Mouse (Mus musculus): ENCODE data around the gene Peak1. TPM values are rescaled to one million over a fixed set of nuclear protein-coding genes. Genes with fewer than 3 reads are reported as not detected.
A peak's percentile ranks its signal among the peaks of the same experiment; 100 is the strongest.

Gene Peak1
- polyA plus RNA-seq, 1 experiment: 83.7 TPM

DNA sequence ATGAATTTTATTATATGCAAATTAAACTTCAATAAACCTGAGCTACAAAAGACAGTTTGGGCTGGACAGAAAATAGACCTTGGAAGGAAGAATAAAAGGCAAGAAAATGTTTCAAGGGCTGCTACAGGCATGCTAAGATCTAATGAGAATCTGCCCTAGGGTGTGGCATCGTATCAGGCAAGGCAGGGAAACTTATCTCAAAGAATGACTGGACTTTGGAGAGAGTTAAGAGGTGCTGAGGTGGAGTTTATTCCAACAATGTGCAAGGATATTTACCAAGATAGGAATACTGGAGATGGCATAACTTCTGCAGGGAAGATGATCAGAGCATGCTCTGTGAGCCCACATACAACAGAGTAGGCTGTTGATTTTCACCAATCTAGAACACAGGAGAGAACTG is 154.8 kb downstream of the Peak1 start:
- Histone ChIP-seq H3K4me1 (ENCODE audit: control insufficient read depth, insufficient read depth, low read length) (peaks cover 22% of the 10 kb centered on the region), H3K4me3 (ENCODE audit: insufficient read depth, low read length) (no peak overlapping the region), H3K27ac (ENCODE audit: insufficient read depth, low read length) (peak overlapping the region; percentile 5; the same call in 1 of the 2 replicates)
- TF ChIP-seq CTCF (IDR thresholded peaks at IDR 0.05; ENCODE audit: borderline replicate concordance, insufficient read depth, low read length) (no peak), POLR2A (IDR thresholded peaks at IDR 0.05; ENCODE audit: low read depth, low read length) (no peak)

DNA sequence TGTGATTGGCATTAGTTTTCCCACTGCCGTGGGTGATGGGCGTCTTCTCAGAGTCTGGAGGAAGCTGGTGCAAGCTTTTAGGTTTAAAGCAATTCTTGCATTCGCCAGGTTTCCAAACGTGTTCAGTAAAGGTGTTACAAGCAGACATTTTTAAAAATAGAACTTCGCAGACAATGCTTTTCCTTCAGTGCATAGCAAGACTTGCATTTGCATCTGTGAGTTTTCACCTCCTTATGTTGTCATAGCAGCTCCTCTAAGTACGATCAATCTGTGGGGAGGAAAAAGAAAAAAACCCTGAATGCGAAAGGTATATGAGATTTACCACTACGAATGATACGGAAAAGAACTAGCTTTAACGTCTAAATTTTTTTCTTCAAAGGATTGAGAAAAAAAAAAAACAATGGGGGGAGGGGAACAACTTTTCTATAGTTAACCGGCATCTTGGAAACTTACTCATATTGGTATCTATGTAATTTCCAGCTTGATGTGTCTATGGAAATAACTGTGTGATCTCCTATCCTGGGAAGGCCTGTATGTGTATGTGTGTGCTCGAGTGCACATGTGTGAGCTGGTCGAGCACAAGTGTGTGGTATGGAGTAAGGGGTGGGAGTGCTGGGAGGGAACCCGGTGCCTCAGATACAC is 157.3 kb downstream of the Peak1 start:
- H3K4me3 ChIP-seq (ENCODE audit: insufficient read depth, low read length): no peak overlapping the region
- H3K4me1 ChIP-seq (ENCODE audit: control insufficient read depth, insufficient read depth, low read length): peaks cover 18% of the 10 kb centered on the region
- no peak for TF ChIP-seq CTCF (IDR thresholded peaks at IDR 0.05; ENCODE audit: borderline replicate concordance, insufficient read depth, low read length)
- no peak for TF ChIP-seq POLR2A (IDR thresholded peaks at IDR 0.05; ENCODE audit: low read depth, low read length)
- no peak overlapping the region for H3K27ac ChIP-seq (ENCODE audit: insufficient read depth, low read length)

DNA sequence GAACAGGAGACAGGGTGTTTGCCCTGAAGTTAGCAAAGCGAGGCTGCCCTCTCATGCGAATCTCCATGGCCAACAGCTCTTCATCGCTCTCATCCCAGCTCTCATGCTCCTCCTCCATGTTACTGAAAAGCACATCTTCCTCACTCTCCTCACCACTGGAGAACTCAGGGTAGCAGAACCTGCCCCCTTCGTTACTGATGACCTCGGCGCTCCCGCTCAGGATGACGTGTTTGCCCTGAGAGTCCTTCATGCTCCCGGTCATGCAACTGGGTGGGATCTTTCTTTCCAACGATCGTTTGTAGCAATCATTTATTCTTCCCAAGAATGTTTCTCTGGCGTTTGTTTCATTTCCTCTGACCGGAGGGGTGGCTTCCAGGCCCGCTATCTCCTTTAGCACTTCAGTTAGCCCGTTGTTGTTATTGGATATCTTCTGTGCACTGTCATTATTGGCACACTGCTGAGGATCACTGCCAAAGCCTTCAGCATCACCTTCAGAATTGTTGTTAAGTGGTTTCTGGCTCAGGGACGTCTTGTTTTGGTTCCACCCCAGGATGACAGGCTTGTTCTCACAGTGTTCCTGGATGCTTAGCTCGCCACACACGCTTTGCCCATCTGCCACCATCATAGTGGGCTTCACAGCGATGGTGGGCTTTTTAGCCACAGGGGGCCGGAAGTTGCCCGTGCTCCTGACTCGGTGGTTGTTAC is 157.9 kb downstream of the Peak1 start:
- Histone ChIP-seq H3K4me3 (ENCODE audit: insufficient read depth, low read length) (no peak overlapping the region), H3K27ac (ENCODE audit: insufficient read depth, low read length) (no peak overlapping the region), H3K4me1 (ENCODE audit: control insufficient read depth, insufficient read depth, low read length) (peaks cover 14% of the 10 kb centered on the region)
- TF ChIP-seq CTCF (IDR thresholded peaks at IDR 0.05; ENCODE audit: borderline replicate concordance, insufficient read depth, low read length) (no peak), POLR2A (IDR thresholded peaks at IDR 0.05; ENCODE audit: low read depth, low read length) (no peak)

DNA sequence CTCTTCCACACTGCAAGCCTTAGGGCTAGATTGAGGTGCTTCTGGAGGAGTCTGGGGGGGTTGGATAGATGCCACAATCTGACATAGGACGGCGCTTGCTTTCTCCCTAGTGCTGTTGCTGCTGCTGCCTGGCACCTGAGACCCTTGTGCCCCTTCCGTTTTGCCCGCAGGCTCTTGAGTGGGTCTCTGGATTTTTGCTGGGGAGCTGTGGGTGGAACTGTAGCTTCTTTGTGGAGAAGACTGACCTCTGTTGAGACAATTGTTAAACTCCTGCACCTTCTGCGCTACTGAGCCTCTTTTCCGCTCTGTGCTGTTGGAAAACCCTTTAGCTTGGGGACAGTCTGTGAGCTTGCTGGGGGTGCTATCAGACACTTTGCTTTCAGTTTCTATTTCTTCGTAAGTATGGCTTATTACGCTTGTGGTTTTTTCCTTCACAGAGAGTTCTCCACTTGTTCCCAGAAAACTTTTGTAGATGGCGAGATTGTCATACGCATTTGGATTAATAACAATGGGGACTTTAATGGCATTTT is 159.5 kb downstream of the Peak1 start:
- TF ChIP-seq POLR2A (IDR thresholded peaks at IDR 0.05; ENCODE audit: low read depth, low read length) (no peak), CTCF (IDR thresholded peaks at IDR 0.05; ENCODE audit: borderline replicate concordance, insufficient read depth, low read length) (no peak)
- no peak overlapping the region for H3K4me3 ChIP-seq (ENCODE audit: insufficient read depth, low read length)
- no peak overlapping the region for H3K27ac ChIP-seq (ENCODE audit: insufficient read depth, low read length)
- peaks cover 6% of the 10 kb centered on the region for H3K4me1 ChIP-seq (ENCODE audit: control insufficient read depth, insufficient read depth, low read length)

DNA sequence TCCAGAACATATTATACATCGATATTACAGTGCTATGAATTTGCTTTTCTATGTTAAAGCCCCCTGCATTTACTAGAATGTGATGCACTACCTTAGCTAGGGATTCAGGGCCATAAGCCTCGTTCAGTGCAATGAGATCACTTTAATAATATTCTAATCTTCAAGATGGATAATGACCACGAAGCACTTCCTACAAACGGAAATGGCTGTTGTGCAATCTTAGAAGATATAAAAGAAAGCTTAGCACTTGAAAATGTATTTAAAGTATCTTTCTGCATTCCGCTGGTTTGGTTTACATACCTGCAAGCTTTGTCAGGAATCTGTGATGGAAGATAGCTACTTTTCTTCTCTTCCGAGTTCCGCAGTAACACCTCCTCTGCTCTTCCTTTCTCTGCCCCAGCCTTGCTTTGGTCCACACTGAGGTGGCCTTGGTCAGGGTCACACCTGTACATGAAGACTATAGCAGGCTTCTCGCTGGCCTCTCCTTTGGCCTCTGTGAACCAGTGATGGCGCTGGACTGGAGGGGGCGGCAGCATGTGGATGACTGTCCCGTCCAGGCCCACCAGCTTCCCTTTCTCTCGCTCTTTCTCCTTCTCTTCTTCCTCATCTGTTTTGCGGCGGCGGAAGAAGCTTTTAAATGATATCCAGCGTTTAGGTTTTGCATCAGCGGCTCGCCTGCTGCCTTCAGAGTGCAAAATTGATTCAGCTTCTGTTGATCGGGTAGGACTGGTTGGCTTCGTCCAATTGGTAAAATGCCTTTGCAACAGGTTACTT is 160.5 kb downstream of the Peak1 start:
- Histone ChIP-seq H3K4me1 (ENCODE audit: control insufficient read depth, insufficient read depth, low read length) (peaks cover 2% of the 10 kb centered on the region; the same call in 1 of the 2 replicates), H3K27ac (ENCODE audit: insufficient read depth, low read length) (peak overlapping the region; percentile 38; the same call in 1 of the 2 replicates), H3K4me3 (ENCODE audit: insufficient read depth, low read length) (no peak overlapping the region)
- TF ChIP-seq CTCF (IDR thresholded peaks at IDR 0.05; ENCODE audit: borderline replicate concordance, insufficient read depth, low read length): no peak
- no peak for TF ChIP-seq POLR2A (IDR thresholded peaks at IDR 0.05; ENCODE audit: low read depth, low read length)

DNA sequence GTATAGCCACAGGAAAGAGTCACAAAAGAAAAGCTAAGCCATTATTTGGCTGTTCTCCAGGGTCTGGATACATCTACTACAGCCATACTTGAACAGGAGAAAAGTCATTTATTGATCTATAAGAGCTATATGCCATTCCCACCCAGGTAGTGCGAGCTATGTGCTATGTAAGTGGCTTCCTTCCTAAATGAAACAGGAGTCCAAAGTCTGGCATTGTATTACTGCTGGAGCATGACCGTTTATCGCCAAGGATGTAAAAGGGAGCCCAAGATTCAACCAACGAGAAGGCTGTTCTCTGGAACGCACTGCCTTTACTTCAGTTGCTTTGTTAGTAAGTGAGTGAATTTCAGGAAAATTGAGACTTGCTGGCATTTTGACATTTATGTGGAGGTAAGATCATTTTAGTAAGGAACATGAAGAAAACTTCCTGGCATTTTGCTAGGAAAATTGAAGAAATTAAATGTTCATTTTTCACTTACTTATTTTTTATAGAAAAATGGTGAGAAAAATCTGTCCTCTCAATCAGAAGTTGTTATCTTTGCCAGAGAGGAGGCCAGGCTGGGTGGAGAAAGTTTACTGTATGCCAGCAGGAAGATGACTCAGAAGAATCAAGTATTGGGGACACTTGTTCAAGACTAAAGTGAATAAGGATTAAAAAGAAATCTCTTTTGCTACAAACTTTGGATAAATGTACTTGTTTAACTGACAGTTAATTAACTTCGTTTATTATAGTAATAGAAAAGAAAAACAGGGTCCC is 162.0 kb downstream of the Peak1 start:
- TF ChIP-seq CTCF (IDR thresholded peaks at IDR 0.05; ENCODE audit: borderline replicate concordance, insufficient read depth, low read length): no peak
- no peak for TF ChIP-seq POLR2A (IDR thresholded peaks at IDR 0.05; ENCODE audit: low read depth, low read length)
- peaks cover 2% of the 10 kb centered on the region; the same call in 1 of the 2 replicates for H3K4me1 ChIP-seq (ENCODE audit: control insufficient read depth, insufficient read depth, low read length)
- H3K27ac ChIP-seq (ENCODE audit: insufficient read depth, low read length): no peak overlapping the region
- no peak overlapping the region for H3K4me3 ChIP-seq (ENCODE audit: insufficient read depth, low read length)

DNA sequence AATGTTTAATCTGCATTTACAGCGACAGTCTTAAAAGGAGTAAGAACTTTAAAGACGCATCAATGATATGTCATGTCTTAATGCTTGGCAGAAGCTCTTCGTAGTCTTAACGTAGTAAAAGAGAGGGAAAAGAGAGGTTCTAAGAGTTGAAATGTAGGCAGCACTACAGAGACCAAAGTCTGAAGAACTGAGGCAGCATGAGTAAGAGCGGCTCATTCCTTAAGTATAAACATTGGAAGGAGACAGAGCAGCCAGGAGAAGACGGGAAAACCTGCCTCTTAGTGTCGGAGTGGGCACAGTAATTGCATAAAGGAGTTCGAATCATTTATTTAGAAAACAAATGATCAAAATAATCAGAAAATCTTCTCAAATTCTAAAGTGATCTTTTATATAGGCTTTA is 173.5 kb downstream of the Peak1 start:
- Histone ChIP-seq H3K4me3 (ENCODE audit: insufficient read depth, low read length) (no peak overlapping the region), H3K27ac (ENCODE audit: insufficient read depth, low read length) (0 out of 2 replicates have a peak overlapping the region, but pooled peaks have one; percentile 11), H3K4me1 (ENCODE audit: control insufficient read depth, insufficient read depth, low read length) (peaks cover 2% of the 10 kb centered on the region; the same call in 1 of the 2 replicates)
- TF ChIP-seq POLR2A (IDR thresholded peaks at IDR 0.05; ENCODE audit: low read depth, low read length): no peak
- TF ChIP-seq CTCF (IDR thresholded peaks at IDR 0.05; ENCODE audit: borderline replicate concordance, insufficient read depth, low read length): no peak

DNA sequence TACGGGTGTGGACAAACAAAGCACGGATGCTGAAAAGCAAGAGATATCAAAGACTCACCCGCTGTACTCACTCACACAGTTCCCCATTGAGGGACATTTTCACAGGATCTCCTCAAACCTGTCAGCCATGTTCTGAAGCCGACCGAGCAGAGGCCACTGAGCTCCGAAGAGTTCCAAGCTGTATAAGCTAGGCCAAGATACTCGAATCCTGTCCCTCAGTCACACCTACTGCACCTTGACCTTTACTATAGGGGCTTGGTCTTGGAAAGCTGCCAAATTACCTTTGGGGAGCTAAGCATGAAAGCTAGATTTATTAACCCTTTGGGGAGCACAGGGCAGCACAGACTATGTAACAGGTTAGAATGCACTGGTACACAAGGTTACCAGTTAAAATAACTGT is 174.0 kb downstream of the Peak1 start:
- TF ChIP-seq CTCF (IDR thresholded peaks at IDR 0.05; ENCODE audit: borderline replicate concordance, insufficient read depth, low read length): no peak
- no peak for TF ChIP-seq POLR2A (IDR thresholded peaks at IDR 0.05; ENCODE audit: low read depth, low read length)
- Histone ChIP-seq H3K4me1 (ENCODE audit: control insufficient read depth, insufficient read depth, low read length) (peaks cover 2% of the 10 kb centered on the region; the same call in 1 of the 2 replicates), H3K4me3 (ENCODE audit: insufficient read depth, low read length) (no peak overlapping the region), H3K27ac (ENCODE audit: insufficient read depth, low read length) (no peak overlapping the region)

DNA sequence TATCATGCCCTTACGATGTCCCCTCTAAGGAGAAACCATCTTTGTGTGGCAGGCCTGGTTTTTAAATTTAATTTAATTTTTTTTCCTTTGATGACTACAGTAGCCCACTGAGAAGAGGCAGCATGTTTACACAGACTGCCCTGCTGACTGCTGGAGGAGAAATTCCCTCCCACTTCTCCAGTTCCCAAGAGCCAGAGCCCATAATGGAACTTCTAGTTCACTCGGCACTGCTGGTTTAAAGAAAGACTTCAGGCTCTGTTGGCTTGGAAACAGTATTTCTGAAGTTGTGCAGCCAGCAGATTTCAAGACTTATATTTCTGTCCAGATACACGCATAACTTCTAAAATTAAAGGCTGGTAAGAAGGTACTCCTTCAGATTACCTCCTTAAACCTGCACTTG is 175.2 kb downstream of the Peak1 start:
- TF ChIP-seq CTCF (IDR thresholded peaks at IDR 0.05; ENCODE audit: borderline replicate concordance, insufficient read depth, low read length): no peak
- no peak for TF ChIP-seq POLR2A (IDR thresholded peaks at IDR 0.05; ENCODE audit: low read depth, low read length)
- peaks cover 2% of the 10 kb centered on the region; the same call in 1 of the 2 replicates for H3K4me1 ChIP-seq (ENCODE audit: control insufficient read depth, insufficient read depth, low read length)
- no peak overlapping the region for H3K4me3 ChIP-seq (ENCODE audit: insufficient read depth, low read length)
- no peak overlapping the region for H3K27ac ChIP-seq (ENCODE audit: insufficient read depth, low read length)

All from embryonic fibroblast, embryonic 13.5 days (primary cell).